Mouse (Mus musculus): ENCODE data around the gene Sez6l2.

DNA sequence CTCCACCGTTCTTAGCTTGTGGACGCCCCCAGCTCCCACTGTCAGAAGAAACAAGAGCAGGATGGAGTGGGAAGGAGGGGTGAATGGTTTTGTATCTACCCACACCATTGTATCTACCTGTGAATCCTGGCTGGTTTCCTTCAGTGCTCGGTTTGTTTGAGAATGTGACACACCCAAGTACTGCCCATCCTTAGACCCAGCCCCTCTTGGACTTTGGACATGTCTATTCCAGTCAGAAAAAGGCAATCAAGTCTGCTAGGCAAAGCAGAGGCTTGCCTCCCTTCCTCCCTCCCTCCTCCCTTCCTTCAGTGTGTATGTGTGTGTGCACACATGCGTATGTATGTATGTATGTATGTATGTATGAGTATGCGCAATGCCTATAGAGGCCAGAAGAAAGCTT, 53.3 kb downstream of the Sez6l2 start:
- TF ChIP-seq CTCF (conservative IDR thresholded peaks at IDR 0.05; ENCODE audit: low read length): no peak
- TF ChIP-seq POU5F1 (IDR thresholded peaks at IDR 0.05; ENCODE audit: borderline replicate concordance, low read length): no peak
